Mouse (Mus musculus): Measurements from ENCODE around the gene Nedd4.

Gene Nedd4

DNA sequence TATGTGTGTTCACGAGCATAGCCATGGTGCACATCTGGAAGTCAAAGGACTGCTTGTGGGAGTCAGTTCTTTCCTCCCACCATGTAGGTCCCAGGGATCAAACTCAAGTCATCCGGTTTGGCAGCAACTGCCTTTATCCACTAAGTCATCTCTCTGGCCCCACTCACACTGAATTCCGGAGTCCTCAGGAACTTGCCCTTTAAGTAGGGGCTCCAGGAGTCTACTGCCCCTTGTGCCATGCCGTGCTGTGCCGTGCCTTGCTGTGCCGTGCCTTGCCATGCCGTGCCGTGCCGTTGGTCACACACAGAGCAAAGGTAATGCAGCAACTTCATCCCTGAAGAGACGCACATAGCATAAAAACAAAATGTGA lies 129.1 kb downstream of the Nedd4 start:
- no peak for DNase-seq (ENCODE audit: low spot score)

DNA sequence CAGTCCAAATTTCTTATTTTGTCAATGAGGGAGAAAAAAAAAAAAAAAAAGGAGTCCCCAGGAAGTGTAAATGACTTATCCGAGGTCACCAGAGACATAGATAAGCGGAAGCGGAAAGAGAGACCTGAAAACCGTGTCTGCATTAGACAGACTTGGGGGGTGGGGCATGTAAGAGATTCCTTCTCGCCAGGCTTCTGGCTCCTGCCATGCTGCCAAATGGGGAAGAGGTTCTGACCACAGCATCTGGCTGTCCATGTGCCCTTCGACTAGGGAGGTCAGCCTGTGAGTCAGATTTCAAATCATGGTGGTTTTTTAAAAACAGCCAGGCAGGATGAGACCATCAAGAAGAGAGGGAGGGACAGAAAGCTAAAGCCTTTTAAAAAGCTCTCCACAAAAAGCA lies 129.5 kb downstream of the Nedd4 start:
- DNase-seq (ENCODE audit: low spot score): no peak

DNA sequence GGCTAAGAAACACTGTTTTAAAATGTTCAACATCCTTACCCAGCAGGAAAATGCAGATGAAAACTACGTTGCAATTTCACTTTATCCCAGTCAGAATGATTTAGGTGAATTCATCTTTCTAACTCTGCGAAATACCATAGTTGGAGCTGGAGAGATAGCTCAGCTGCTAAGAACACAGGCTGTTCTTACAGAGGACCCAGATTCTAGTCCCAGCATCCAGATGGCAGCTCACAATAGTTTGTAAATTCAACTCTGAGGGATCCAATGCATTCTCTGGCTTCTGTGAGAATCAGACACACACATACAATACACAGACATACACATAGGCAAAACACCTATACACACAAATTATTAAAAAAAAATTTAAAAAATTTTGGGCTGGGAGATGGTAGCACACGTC lies 133.1 kb downstream of the Nedd4 start:
- no peak for DNase-seq (ENCODE audit: low spot score)

DNA sequence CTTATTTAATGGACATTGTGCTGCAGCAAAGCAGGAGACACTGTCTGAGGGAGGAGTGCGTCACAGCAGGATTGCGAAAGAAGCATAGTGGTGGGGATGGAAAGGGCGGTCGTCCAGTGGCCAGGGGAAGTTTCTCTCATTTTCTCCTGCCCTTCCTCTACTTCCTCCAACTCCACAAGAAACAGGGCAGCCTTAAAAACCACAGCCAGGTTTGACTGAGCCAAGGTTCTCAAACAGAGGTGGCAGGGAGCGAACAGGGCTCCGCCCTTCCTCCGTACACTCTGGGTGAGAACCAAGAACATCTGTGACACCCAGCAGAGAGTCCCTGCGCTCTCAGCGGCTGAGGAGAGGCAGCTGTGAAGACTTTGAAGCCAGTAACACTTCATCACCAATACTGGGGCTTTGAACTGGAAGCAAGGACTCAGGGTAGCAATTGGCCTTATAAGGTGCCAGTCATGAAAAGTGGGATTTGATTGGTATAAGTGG lies 135.0 kb downstream of the Nedd4 start:
- DNase-seq (ENCODE audit: low spot score): no peak
